Mouse (Mus musculus): ENCODE results near the gene Uqcc2. TPM values are rescaled to one million over a fixed set of nuclear protein-coding genes. Genes with fewer than 3 reads are reported as not detected.

Uqcc2 gene
- total and polyA plus RNA-seq, 3 experiments: 176 to 329 TPM; not detected in 1

DNA sequence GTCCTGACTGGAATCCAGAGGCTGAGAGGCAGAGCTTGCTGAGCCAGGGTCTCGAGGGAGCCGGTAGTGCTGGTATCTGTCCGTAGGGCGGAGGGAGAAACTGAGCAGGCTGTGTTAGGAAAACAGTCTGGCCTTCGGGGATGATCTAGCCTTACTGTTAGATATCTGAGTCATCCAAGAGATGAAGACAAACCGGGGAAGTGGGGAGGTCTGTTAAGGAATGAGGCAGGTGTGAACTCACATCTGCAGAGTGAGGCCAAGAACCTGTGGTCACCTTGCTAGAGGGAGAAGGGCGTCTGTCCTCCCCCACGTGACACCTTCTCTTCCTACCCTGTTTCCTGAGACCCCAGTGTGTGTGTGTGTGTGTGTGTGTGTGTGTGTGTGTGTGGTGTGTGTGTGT lies 50.9 kb downstream of the Uqcc2 start:
- peaks cover 0 to 22% of the 10 kb centered on the region in 2 experiments; a peak in 3 of 4 replicates for H3K4me1 ChIP-seq (ENCODE audit: control insufficient read depth in 1 of 2, insufficient read depth in 2 of 2, low read length in 2 of 2)
- DNase-seq (ENCODE audit: low read depth, low spot score): no peak
- H3K9me3 ChIP-seq (replicated peaks; ENCODE audit: insufficient read depth, low read length): no peaks in the 10 kb centered on the region
- no peaks in the 10 kb centered on the region for H3K79me2 ChIP-seq (ENCODE audit: control insufficient read depth, insufficient read depth, low read length, poor library complexity)
- no peak for TF ChIP-seq CHD1 (IDR thresholded peaks at IDR 0.05; ENCODE audit: low read depth, low read length)
- no peak for TF ChIP-seq TCF12 (IDR thresholded peaks at IDR 0.05; ENCODE audit: low read depth, low read length)
- TF ChIP-seq ZMIZ1 (IDR thresholded peaks at IDR 0.05; ENCODE audit: low read depth, low read length): no peak
- TF ChIP-seq CHD2 (IDR thresholded peaks at IDR 0.05; ENCODE audit: low read length): no peak
- TF ChIP-seq ELF1 (IDR thresholded peaks at IDR 0.05; ENCODE audit: low read depth, low read length): no peak
- no peak for TF ChIP-seq POLR2AphosphoS5 (IDR thresholded peaks at IDR 0.05; ENCODE audit: borderline replicate concordance, low read depth, low read length)
- no peak for TF ChIP-seq HCFC1 (IDR thresholded peaks at IDR 0.05; ENCODE audit: low read depth, low read length)
- no peak for TF ChIP-seq KAT2A (conservative IDR thresholded peaks at IDR 0.05; ENCODE audit: low read depth, low read length)
- no peak for TF ChIP-seq RAD21 (IDR thresholded peaks at IDR 0.05; ENCODE audit: low read depth, low read length)
- no peak for TF ChIP-seq ZNF384 (IDR thresholded peaks at IDR 0.05; ENCODE audit: low read depth, low read length)
- no peak for TF ChIP-seq POLR2A (IDR thresholded peaks at IDR 0.05; ENCODE audit: control insufficient read depth in 1 of 2, insufficient read depth in 1 of 2, low read depth in 1 of 2, low read length in 2 of 2, poor library complexity in 1 of 2)
- no peak for TF ChIP-seq NELFE (IDR thresholded peaks at IDR 0.05; ENCODE audit: low read depth, low read length)
- no peak for TF ChIP-seq MYB (IDR thresholded peaks at IDR 0.05; ENCODE audit: low read depth, low read length)
- no peak for TF ChIP-seq POLR2AphosphoS2 (IDR thresholded peaks at IDR 0.05; ENCODE audit: low read length)
- no peak for TF ChIP-seq MXI1 (IDR thresholded peaks at IDR 0.05; ENCODE audit: low read depth, low read length)
- TF ChIP-seq NRF1 (IDR thresholded peaks at IDR 0.05; ENCODE audit: insufficient read depth, low read depth, low read length, poor library complexity, severe bottlenecking): no peak
- no peak overlapping the region for H3K4me3 ChIP-seq (ENCODE audit: control insufficient read depth in 1 of 2, insufficient read depth in 1 of 2, low read depth in 2 of 2, low read length in 2 of 2)
- no peaks in the 10 kb centered on the region; a peak in 1 of 4 replicates for H3K27me3 ChIP-seq (ENCODE audit: control insufficient read depth in 1 of 2, insufficient read depth in 2 of 2, low read length in 2 of 2)
- H3K27ac ChIP-seq (ENCODE audit: control insufficient read depth, low read depth, low read length): no peak overlapping the region
- no peak overlapping the region for H3K9ac ChIP-seq (ENCODE audit: control insufficient read depth, low read depth, low read length, poor library complexity, severe bottlenecking)
- peaks cover 0 to 12% of the 10 kb centered on the region in 2 experiments; a peak in 2 of 4 replicates for H3K36me3 ChIP-seq (ENCODE audit: control insufficient read depth in 1 of 2, insufficient read depth in 2 of 2, low read length in 2 of 2)

DNA sequence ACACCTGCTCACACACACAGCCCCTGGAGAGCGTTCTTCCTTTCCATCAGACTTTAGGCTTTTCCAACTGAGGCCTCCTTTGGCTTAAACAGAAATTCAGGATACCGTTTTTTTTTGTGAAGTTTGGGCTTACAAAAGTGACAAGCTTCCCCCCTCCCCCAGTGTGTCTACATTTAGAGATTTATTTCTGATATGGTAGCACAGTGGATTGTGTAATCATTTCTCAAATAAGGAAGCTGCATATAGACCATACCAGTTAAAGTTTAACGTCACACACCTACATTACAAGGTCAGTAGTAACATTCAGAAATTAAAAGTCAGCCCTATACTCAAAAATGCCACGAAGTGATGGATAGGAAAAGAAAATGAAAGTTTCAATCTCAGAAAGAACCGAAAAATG lies 51.8 kb downstream of the Uqcc2 start:
- Histone ChIP-seq H3K4me1 (ENCODE audit: control insufficient read depth in 1 of 2, insufficient read depth in 2 of 2, low read length in 2 of 2) (peaks cover 0 to 22% of the 10 kb centered on the region in 2 experiments; a peak in 3 of 4 replicates), H3K27me3 (ENCODE audit: control insufficient read depth in 1 of 2, insufficient read depth in 2 of 2, low read length in 2 of 2) (no peaks in the 10 kb centered on the region; a peak in 1 of 4 replicates), H3K36me3 (ENCODE audit: control insufficient read depth in 1 of 2, insufficient read depth in 2 of 2, low read length in 2 of 2) (peaks cover 0 to 12% of the 10 kb centered on the region in 2 experiments; a peak in 2 of 4 replicates), H3K4me3 (ENCODE audit: control insufficient read depth in 1 of 2, insufficient read depth in 1 of 2, low read depth in 2 of 2, low read length in 2 of 2) (no peak overlapping the region), H3K27ac (ENCODE audit: control insufficient read depth, low read depth, low read length) (no peak overlapping the region), H3K9me3 (replicated peaks; ENCODE audit: insufficient read depth, low read length) (no peaks in the 10 kb centered on the region), H3K79me2 (ENCODE audit: control insufficient read depth, insufficient read depth, low read length, poor library complexity) (no peaks in the 10 kb centered on the region), H3K9ac (ENCODE audit: control insufficient read depth, low read depth, low read length, poor library complexity, severe bottlenecking) (no peak overlapping the region)
- DNase-seq (ENCODE audit: low read depth, low spot score): peak; percentile 15
- TF ChIP-seq UBTF (IDR thresholded peaks at IDR 0.05; ENCODE audit: borderline replicate concordance, insufficient read depth, low read depth, low read length): no peak

Measured in MEL (cell line).